Mouse (Mus musculus) MEL-GATA-1-ER (cell line): Measurements from ENCODE around the gene Zcchc9.
"Not testable (repeated sequence)": the region's sequence is repeated elsewhere in the genome, so short reads cannot be mapped to it uniquely, and the experiment has no call there.

ENCODE experiments used
- DNase-seq: peaks from one replicate; pipeline ENCODE4 v3.0.0-alpha.2; 2012; ENCODE audit warnings: low read depth; ENCODE audit errors: extremely low read depth

Zcchc9 gene

GRCm38 (mm10) chr13:91807155-91807839, at the start of gene Zcchc9:
Gene Zcchc9 (minus strand): TSS chr13:91807705.
- DNase-seq: peak; percentile 76

GRCm38 (mm10) chr13:91854412-91854811, 46.9 kb upstream of the Zcchc9 start:
- DNase-seq: no peak

GRCm38 (mm10) chr13:91827876-91828275, 20.4 kb upstream of the Zcchc9 start:
- DNase-seq: no peak

GRCm38 (mm10) chr13:91826066-91826465, 18.6 kb upstream of the Zcchc9 start:
- DNase-seq: no peak

- DNase-seq: no peak
Measured at GRCm38 (mm10) chr13:91824845-91825550, 17.5 kb upstream of the Zcchc9 start.

GRCm38 (mm10) chr13:91823735-91824134, 16.2 kb upstream of the Zcchc9 start:
- no peak for DNase-seq

GRCm38 (mm10) chr13:91814670-91815069, 7.2 kb upstream of the Zcchc9 start:
- no peak for DNase-seq

GRCm38 (mm10) chr13:91809476-91809875, 2.0 kb upstream of the Zcchc9 start:
- peak; percentile 56 for DNase-seq

GRCm38 (mm10) chr13:91807874-91808575, 520 bp upstream of the Zcchc9 start:
- no peak for DNase-seq

GRCm38 (mm10) chr13:91801726-91802125, 5.8 kb downstream of the Zcchc9 start:
- no peak for DNase-seq

GRCm38 (mm10) chr13:91797442-91797841, 10.1 kb downstream of the Zcchc9 start:
- no peak for DNase-seq

- no peak for DNase-seq
Measured at GRCm38 (mm10) chr13:91796916-91797315, 10.6 kb downstream of the Zcchc9 start.

- no peak for DNase-seq
Measured at GRCm38 (mm10) chr13:91796003-91796402, 11.5 kb downstream of the Zcchc9 start.

GRCm38 (mm10) chr13:91795593-91795992, 11.9 kb downstream of the Zcchc9 start:
- no peak for DNase-seq

- no peak for DNase-seq
Measured at GRCm38 (mm10) chr13:91794926-91795436, 12.5 kb downstream of the Zcchc9 start.

- no peak for DNase-seq
Measured at GRCm38 (mm10) chr13:91792035-91792434, 15.5 kb downstream of the Zcchc9 start.

- DNase-seq: no peak
Measured at GRCm38 (mm10) chr13:91779892-91780291, 27.6 kb downstream of the Zcchc9 start.

GRCm38 (mm10) chr13:91778092-91778491, 29.4 kb downstream of the Zcchc9 start:
- DNase-seq: no peak

- no peak for DNase-seq
Measured at GRCm38 (mm10) chr13:91768683-91769651, 38.5 kb downstream of the Zcchc9 start.

- DNase-seq: peak; percentile 7
Measured at GRCm38 (mm10) chr13:91765627-91766026, 41.9 kb downstream of the Zcchc9 start.

- not testable (repeated sequence) for DNase-seq
Measured at GRCm38 (mm10) chr13:91763654-91764053, 43.9 kb downstream of the Zcchc9 start.
